Mouse (Mus musculus) kidney, adult 2 months (tissue): ENCODE measurements around the gene Ccdc124.
A peak's percentile ranks its signal among the peaks of the same experiment; 100 is the strongest.

Experiments used
- CTCF ChIP-seq: fragments of 200-500 bp; conservative IDR thresholded peaks from 2 replicates; pipeline ENCODE4 v1.5.1; 2011; ENCODE audit warnings: low read depth, mild to moderate bottlenecking, control low read depth, low read length, moderate library complexity, mixed read lengths; ENCODE audit not compliant: insufficient read depth, insufficient read length
- POLR2A ChIP-seq: fragments of 200-500 bp; IDR thresholded peaks from one replicate; pipeline ENCODE4 v1.6.1; 2011; ENCODE audit warnings: low read depth, low read length, control low read depth

DNA sequence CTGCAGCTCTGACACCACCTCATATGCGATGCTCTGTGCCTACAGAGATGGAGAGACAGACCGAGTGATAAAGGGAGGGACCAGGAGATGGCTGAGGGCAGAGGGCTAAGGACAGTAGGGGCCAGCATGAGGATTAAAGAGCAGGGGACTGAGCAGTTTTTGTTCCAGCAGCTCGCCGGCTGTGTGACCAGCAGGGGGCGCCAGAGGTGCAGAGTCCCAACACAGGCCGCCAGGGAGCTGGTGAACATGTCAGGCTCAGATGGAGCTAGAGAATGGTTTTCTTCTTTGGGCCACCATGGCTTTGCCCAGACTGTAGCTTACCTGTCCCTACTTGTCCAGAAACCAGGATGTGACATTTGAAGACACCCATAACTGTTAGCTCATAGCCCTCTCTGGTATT, 29.2 kb downstream of the Ccdc124 start:
- TF ChIP-seq CTCF (peak; percentile 93), POLR2A (no peak)
